Mouse (Mus musculus) E14TG2a.4 (cell line): ENCODE measurements around the gene Apoc4.

Experiments
- CTCF ChIP-seq: conservative IDR thresholded peaks from 2 replicates; pipeline ENCODE4 v1.5.1; 2014; ENCODE audit warnings: low read length
- NANOG ChIP-seq: IDR thresholded peaks from 2 replicates; pipeline ENCODE4 v1.6.1; 2014; ENCODE audit warnings: borderline replicate concordance, low read length, mixed read lengths

DNA sequence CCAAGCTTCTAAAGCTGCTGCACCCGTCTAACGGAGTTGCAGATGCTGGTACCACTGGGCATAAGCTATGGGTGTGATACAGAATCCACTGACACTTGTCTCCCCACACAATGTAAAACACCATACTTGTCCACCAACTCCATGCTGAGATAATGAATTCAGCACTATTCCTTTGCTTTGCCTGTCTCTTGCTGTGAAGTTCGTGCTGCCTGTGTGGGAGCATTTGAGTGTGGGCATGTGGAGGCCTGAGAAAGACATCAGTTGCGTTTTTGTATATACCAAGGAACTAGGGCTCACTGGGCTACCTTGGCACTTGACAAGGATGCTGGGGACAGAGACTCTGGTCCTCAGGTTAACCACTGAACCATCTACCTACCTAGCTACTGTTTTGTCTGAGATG lies 40.1 kb downstream of the Apoc4 start:
- TF ChIP-seq NANOG = no peak
- no peak for TF ChIP-seq CTCF
